Comparison of ENCODE assay signal across 7 mouse cellular contexts in the genomic region with DNA sequence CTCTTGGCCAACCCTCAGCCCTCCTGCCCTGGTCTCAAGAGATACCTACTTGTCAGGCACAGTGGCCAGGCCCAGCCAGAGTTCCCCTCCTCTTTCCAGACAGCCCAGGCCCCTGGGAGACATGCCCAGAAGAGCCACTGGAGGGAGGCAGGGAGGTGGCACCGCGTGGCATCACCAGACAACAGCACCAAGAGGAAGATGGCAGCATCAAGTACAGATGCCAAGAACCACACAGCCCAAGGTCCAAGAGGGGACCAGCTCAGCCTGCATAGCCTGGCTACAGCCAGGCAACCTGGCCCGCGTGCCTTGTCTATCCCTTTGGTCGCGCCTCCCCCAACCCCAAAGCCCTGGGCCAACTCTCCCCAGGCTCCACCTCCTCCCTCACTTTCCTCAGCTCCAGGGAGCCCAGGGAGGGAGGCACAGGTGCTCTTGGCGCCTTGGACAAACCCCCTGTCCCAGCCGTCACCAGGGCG. TPM values are rescaled to one million over a fixed set of nuclear protein-coding genes. Genes with fewer than 3 reads are reported as not detected.
A peak's percentile ranks its signal among the peaks of the same experiment; 100 is the strongest.
DNase-seq lines count a peak whose midpoint lies in the region; ATAC-seq lines count a peak whose summit lies in the region.

No protein-coding gene starts in this region.

- H3K27ac ChIP-seq in lung, embryonic 16.5 days (ENCODE audit: low read length) = peak overlapping the region; percentile 52
- H3K27ac ChIP-seq in hindbrain, embryonic 10.5 days = peak overlapping the region; percentile 91
- no peak overlapping the region for H3K27ac ChIP-seq in limb, embryonic 11.5 days (replicated peaks; ENCODE audit: low read depth, low read length)
- peak overlapping the region; percentile 57 for H3K27ac ChIP-seq in neural tube, embryonic 14.5 days (ENCODE audit: low read depth, low read length)

- no peaks in the 10 kb centered on the region for H3K9me3 ChIP-seq in lung, embryonic 16.5 days (ENCODE audit: control insufficient read depth, low read length)
- H3K9me3 ChIP-seq in hindbrain, embryonic 10.5 days = no peaks in the 10 kb centered on the region
- no peaks in the 10 kb centered on the region for H3K9me3 ChIP-seq in limb, embryonic 11.5 days (ENCODE audit: control insufficient read depth, low read length)
- H3K9me3 ChIP-seq in neural tube, embryonic 14.5 days (ENCODE audit: control insufficient read depth, low read length) = no peaks in the 10 kb centered on the region

- peak overlapping the region; percentile 77 for H3K4me3 ChIP-seq in lung, embryonic 16.5 days (ENCODE audit: low read length)
- peak overlapping the region; percentile 88 for H3K4me3 ChIP-seq in hindbrain, embryonic 10.5 days
- H3K4me3 ChIP-seq in limb, embryonic 11.5 days (ENCODE audit: low read depth, low read length) = peak overlapping the region; percentile 68
- peak overlapping the region; percentile 75 for H3K4me3 ChIP-seq in neural tube, embryonic 14.5 days (ENCODE audit: low read depth, low read length)

- peak overlapping the region; percentile 81 for H3K9ac ChIP-seq in lung, embryonic 16.5 days (ENCODE audit: low read length)
- H3K9ac ChIP-seq in limb, embryonic 11.5 days (ENCODE audit: low read length) = peak overlapping the region; percentile 7; the same call in 1 of the 2 replicates
- H3K9ac ChIP-seq in neural tube, embryonic 14.5 days (replicated peaks; ENCODE audit: low read depth, low read length) = peak overlapping the region; percentile 91

- peaks cover 4% of the 10 kb centered on the region; the same call in 1 of the 2 replicates for H3K27me3 ChIP-seq in lung, embryonic 16.5 days (ENCODE audit: control insufficient read depth, insufficient read depth, low read depth, low read length)
- H3K27me3 ChIP-seq in hindbrain, embryonic 10.5 days (ENCODE audit: insufficient read depth, poor library complexity, severe bottlenecking) = peaks cover 62% of the 10 kb centered on the region
- peaks cover 10% of the 10 kb centered on the region; the same call in 1 of the 2 replicates for H3K27me3 ChIP-seq in limb, embryonic 11.5 days (ENCODE audit: control insufficient read depth, insufficient read depth, low read length)
- no peaks in the 10 kb centered on the region for H3K27me3 ChIP-seq in neural tube, embryonic 14.5 days (ENCODE audit: control insufficient read depth, insufficient read depth, low read length)

- peak overlapping the region; percentile 100 for H3K4me2 ChIP-seq in lung, embryonic 16.5 days (ENCODE audit: low read depth, low read length)
- H3K4me2 ChIP-seq in limb, embryonic 11.5 days (ENCODE audit: low read depth, severe bottlenecking) = peak overlapping the region; percentile 100
- H3K4me2 ChIP-seq in neural tube, embryonic 14.5 days (ENCODE audit: low read depth, low read length) = peak overlapping the region; percentile 84

- H3K4me1 ChIP-seq in lung, embryonic 16.5 days (replicated peaks; ENCODE audit: control insufficient read depth, insufficient read depth, low read length) = peaks cover 19% of the 10 kb centered on the region
- peaks cover 31% of the 10 kb centered on the region for H3K4me1 ChIP-seq in hindbrain, embryonic 10.5 days (replicated peaks)
- peaks cover 11% of the 10 kb centered on the region for H3K4me1 ChIP-seq in limb, embryonic 11.5 days (ENCODE audit: control insufficient read depth, insufficient read depth, low read length)
- peaks cover 3% of the 10 kb centered on the region; the same call in 1 of the 2 replicates for H3K4me1 ChIP-seq in neural tube, embryonic 14.5 days (ENCODE audit: control insufficient read depth, insufficient read depth, low read length)

- H3K36me3 ChIP-seq in lung, embryonic 16.5 days (ENCODE audit: control insufficient read depth, insufficient read depth, low read length) = no peaks in the 10 kb centered on the region
- no peaks in the 10 kb centered on the region for H3K36me3 ChIP-seq in hindbrain, embryonic 10.5 days
- no peaks in the 10 kb centered on the region for H3K36me3 ChIP-seq in limb, embryonic 11.5 days (ENCODE audit: control insufficient read depth, insufficient read depth, low read length)
- H3K36me3 ChIP-seq in neural tube, embryonic 14.5 days (ENCODE audit: control insufficient read depth, insufficient read depth, low read length) = no peaks in the 10 kb centered on the region

- WGBS in lung, embryonic 16.5 days = 2% methylated on average over 9 of the region's 9 CpGs
- WGBS in hindbrain, embryonic 10.5 days = 4% methylated on average over 9 of the region's 9 CpGs
- WGBS in limb, embryonic 11.5 days = 2% methylated on average over 9 of the region's 9 CpGs
- WGBS in neural tube, embryonic 14.5 days = 3% methylated on average over 9 of the region's 9 CpGs

- peak; percentile 23 for ATAC-seq in lung, embryonic 16.5 days (ENCODE audit: low read depth)
- no peak for ATAC-seq in limb, embryonic 11.5 days (ENCODE audit: insufficient number of reproducible peaks, low FRiP score, low TSS enrichment, low read depth)
- ATAC-seq in neural tube, embryonic 14.5 days (ENCODE audit: low read depth) = peak; percentile 36
- ATAC-seq in inflammation-experienced regulatory T-cells, adult 6 months = no peak

- no peak for DNase-seq in lung, adult 18-20 months
- peak; percentile 56 for DNase-seq in embryo, embryonic 10 days (ENCODE audit: low spot score)
- peak; percentile 26 for DNase-seq in hindbrain, embryonic 10.5 days (ENCODE audit: low spot score)
- DNase-seq in limb, embryonic 11.5 days (ENCODE audit: low spot score) = peak; percentile 49

RNA-seq across cellular contexts. Expression of gene Grik4, which starts 1.2 kb away (rescaled TPM):
- 1.5 and 2.3 TPM in 2 replicates for polyA plus RNA-seq in lung, embryonic 16.5 days (2015; fragmentation: Nextera tagmentation; extraction: Ambion mirVana)
- 1.5 and 2.9 TPM in 2 replicates for polyA plus RNA-seq in hindbrain, embryonic 10.5 days (2016; fragmentation: Nextera tagmentation; extraction: Ambion mirVana)
- polyA plus RNA-seq in limb, embryonic 11.5 days (2014; fragmentation: Nextera tagmentation; extraction: Ambion mirVana) = 0.84 and 1.1 TPM in 2 replicates
- 5.2 and 5.6 TPM in 2 replicates for polyA plus RNA-seq in neural tube, embryonic 14.5 days (2014; fragmentation: Nextera tagmentation; extraction: Ambion mirVana)
- polyA plus RNA-seq in inflammation-experienced regulatory T-cells, adult 6 months (2017; shearing (Covaris generic)) = under 1 TPM in 2 of 3 experiments, not detected in 1; 0.06 to 0.08 TPM

Comparison
In these comparisons a context has a peak if more than half of its experiments do, and no peak if none do; other contexts are left out.
1. ATAC-seq: peak in lung, embryonic 16.5 days (single experiment) and neural tube, embryonic 14.5 days (single experiment); none in limb, embryonic 11.5 days (single experiment) and inflammation-experienced regulatory T-cells, adult 6 months (single experiment).
2. H3K9ac ChIP-seq: peak in every context shown above with its lines; median percentile 91 in neural tube, embryonic 14.5 days; 81 in lung, embryonic 16.5 days; 7 in limb, embryonic 11.5 days.
3. DNase-seq: peak in embryo, embryonic 10 days (single experiment), hindbrain, embryonic 10.5 days (single experiment) and limb, embryonic 11.5 days (single experiment); none in lung, adult 18-20 months (0 of 2).
4. Peak in every context shown above with its lines, with median percentiles within 50 percentile points of each other: H3K4me2 ChIP-seq and H3K4me3 ChIP-seq.